16 mouse cellular contexts compared by ENCODE assay signal in the genomic region with DNA sequence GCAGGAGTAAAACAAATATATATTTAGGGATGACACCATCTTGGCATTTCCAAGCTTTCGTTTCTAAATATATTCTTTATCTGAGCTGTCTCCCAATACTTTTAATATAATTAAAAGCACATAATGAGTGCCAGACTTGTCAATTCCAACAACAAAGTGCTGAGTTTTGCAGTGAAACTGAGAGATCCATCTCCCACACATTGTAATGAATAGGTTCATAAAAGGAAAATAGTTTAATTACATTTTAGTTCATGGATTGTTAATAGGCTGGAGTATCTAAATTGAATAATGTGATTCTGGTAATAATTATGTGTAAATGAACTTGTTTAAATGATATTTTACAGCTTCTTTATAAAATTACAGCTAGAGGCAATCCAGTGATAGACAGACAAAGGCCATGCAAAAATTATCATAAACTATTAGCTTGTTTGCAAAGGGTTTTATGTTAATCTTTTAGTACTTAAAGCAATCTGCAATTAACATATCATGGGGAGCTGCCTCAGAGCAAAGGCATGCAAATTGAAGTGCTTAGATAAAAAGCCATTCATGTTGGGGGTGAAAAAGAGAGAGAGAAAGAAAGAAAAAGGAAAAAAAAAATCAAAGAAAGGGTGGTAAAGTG.
DNase-seq lines count a peak whose midpoint lies in the region; ATAC-seq lines count a peak whose summit lies in the region.
"Had no signal": no experiment of that assay in that cellular context is flagged by ENCODE, and none has a peak within 500 bp of the region (broad histone marks: within the 10 kb centered on the region; RNA-seq: fewer than 3 reads in every experiment).

No protein-coding gene starts in this region.

- no peak for DNase-seq in heart, embryonic 10.5 days (ENCODE audit: low spot score)
- no peak for DNase-seq in heart, postnatal 14 days
- DNase-seq in midbrain, embryonic 10.5 days (ENCODE audit: low spot score), result no peak
- DNase-seq in thymus, postnatal 0 days (ENCODE audit: low spot score), result no peak
- DNase-seq: adrenal gland, postnatal 25 days; gastrocnemius, postnatal 25 days; kidney, adult 18-20 months; liver, embryonic 13.5 days; right cerebral cortex, postnatal 25 days had no signal

- no peaks in the 10 kb centered on the region for H3K9me3 ChIP-seq in heart, embryonic 10.5 days
- H3K9me3 ChIP-seq in midbrain, embryonic 10.5 days (replicated peaks), result no peaks in the 10 kb centered on the region
- H3K9me3 ChIP-seq in midbrain, embryonic 13.5 days, result no peaks in the 10 kb centered on the region
- no peaks in the 10 kb centered on the region for H3K9me3 ChIP-seq in forebrain, embryonic 13.5 days (replicated peaks)
- H3K9me3 ChIP-seq in midbrain, embryonic 12.5 days, result no peaks in the 10 kb centered on the region
- H3K9me3 ChIP-seq: liver, embryonic 13.5 days had no signal

- no peak overlapping the region for H3K9ac ChIP-seq in midbrain, embryonic 13.5 days (replicated peaks)
- H3K9ac ChIP-seq in forebrain, embryonic 13.5 days, result no peak overlapping the region
- H3K9ac ChIP-seq in midbrain, embryonic 12.5 days (replicated peaks), result no peak overlapping the region
- H3K9ac ChIP-seq: liver, embryonic 13.5 days had no signal

- H3K27me3 ChIP-seq in heart, embryonic 10.5 days (ENCODE audit: insufficient read depth, poor library complexity, severe bottlenecking), result no peaks in the 10 kb centered on the region
- peaks cover 20% of the 10 kb centered on the region for H3K27me3 ChIP-seq in midbrain, embryonic 10.5 days (ENCODE audit: low read depth, poor library complexity, severe bottlenecking)
- H3K27me3 ChIP-seq in midbrain, embryonic 13.5 days, result peaks cover 32% of the 10 kb centered on the region
- peaks cover 74% of the 10 kb centered on the region for H3K27me3 ChIP-seq in forebrain, embryonic 13.5 days
- peaks cover 18% of the 10 kb centered on the region; the same call in 1 of the 2 replicates for H3K27me3 ChIP-seq in midbrain, embryonic 12.5 days
- H3K27me3 ChIP-seq: liver, embryonic 13.5 days had no signal

- H3K4me1 ChIP-seq in heart, embryonic 10.5 days, result peaks cover 13% of the 10 kb centered on the region
- peaks cover 25% of the 10 kb centered on the region for H3K4me1 ChIP-seq in midbrain, embryonic 10.5 days
- H3K4me1 ChIP-seq in midbrain, embryonic 13.5 days (replicated peaks), result peaks cover 19% of the 10 kb centered on the region
- peaks cover 21% of the 10 kb centered on the region for H3K4me1 ChIP-seq in forebrain, embryonic 13.5 days
- H3K4me1 ChIP-seq in midbrain, embryonic 12.5 days, result peaks cover 20% of the 10 kb centered on the region
- H3K4me1 ChIP-seq: liver, embryonic 13.5 days had no signal

- H3K36me3 ChIP-seq in heart, embryonic 10.5 days, result no peaks in the 10 kb centered on the region
- H3K36me3 ChIP-seq in midbrain, embryonic 10.5 days, result no peaks in the 10 kb centered on the region
- no peaks in the 10 kb centered on the region for H3K36me3 ChIP-seq in midbrain, embryonic 13.5 days
- H3K36me3 ChIP-seq in forebrain, embryonic 13.5 days (ENCODE audit: poor library complexity, severe bottlenecking), result no peaks in the 10 kb centered on the region
- no peaks in the 10 kb centered on the region for H3K36me3 ChIP-seq in midbrain, embryonic 12.5 days
- H3K36me3 ChIP-seq: liver, embryonic 13.5 days had no signal

- no peak overlapping the region for H3K4me3 ChIP-seq in heart, embryonic 10.5 days
- no peak overlapping the region for H3K4me3 ChIP-seq in midbrain, embryonic 10.5 days
- no peak overlapping the region for H3K4me3 ChIP-seq in midbrain, embryonic 13.5 days (replicated peaks)
- H3K4me3 ChIP-seq in forebrain, embryonic 13.5 days, result no peak overlapping the region
- no peak overlapping the region for H3K4me3 ChIP-seq in midbrain, embryonic 12.5 days
- H3K4me3 ChIP-seq: left cerebral cortex, adult 2 months; liver, embryonic 13.5 days; myocyte had no signal

- no peak for ATAC-seq in midbrain, embryonic 13.5 days
- ATAC-seq in forebrain, embryonic 13.5 days, result peak; percentile 86
- peak; percentile 56 for ATAC-seq in midbrain, embryonic 12.5 days (ENCODE audit: low FRiP score, low read depth)
- ATAC-seq in frontal cortex, adult (ENCODE audit: low TSS enrichment), result no peak
- ATAC-seq: activated CD4-positive, CD25-positive, alpha-beta regulatory T cell, adult 4 months had no signal

- intact Hi-C loops in heart, postnatal 14 days (cut with DNase I), result no loop called here

- no peak overlapping the region for H3K4me2 ChIP-seq in midbrain, embryonic 13.5 days (replicated peaks)
- no peak overlapping the region for H3K4me2 ChIP-seq in forebrain, embryonic 13.5 days
- peak overlapping the region; percentile 26; the same call in 1 of the 2 replicates for H3K4me2 ChIP-seq in midbrain, embryonic 12.5 days (replicated peaks)
- H3K4me2 ChIP-seq: liver, embryonic 13.5 days had no signal

- H3K27ac ChIP-seq in heart, embryonic 10.5 days, result peak overlapping the region; percentile 71; the same call in 1 of the 2 replicates
- H3K27ac ChIP-seq in midbrain, embryonic 10.5 days (replicated peaks), result peak overlapping the region; percentile 82
- H3K27ac ChIP-seq in midbrain, embryonic 13.5 days, result no peak overlapping the region
- no peak overlapping the region for H3K27ac ChIP-seq in forebrain, embryonic 13.5 days
- H3K27ac ChIP-seq in midbrain, embryonic 12.5 days (replicated peaks), result no peak overlapping the region; the same call in 1 of the 2 replicates
- H3K27ac ChIP-seq: left cerebral cortex, adult 2 months; liver, embryonic 13.5 days had no signal

- 41% methylated on average over 1 of the region's 1 CpGs for WGBS in heart, embryonic 10.5 days
- 50% methylated on average over 1 of the region's 1 CpGs for WGBS in midbrain, embryonic 10.5 days
- 45% methylated on average over 1 of the region's 1 CpGs for WGBS in midbrain, embryonic 13.5 days
- WGBS in forebrain, embryonic 13.5 days, result 24% methylated on average over 1 of the region's 1 CpGs
- 51% methylated on average over 1 of the region's 1 CpGs for WGBS in midbrain, embryonic 12.5 days

Comparison
In these comparisons a context has a peak if more than half of its experiments do, and no peak if none do; other contexts are left out.
1. H3K27ac ChIP-seq: peak in heart, embryonic 10.5 days (single experiment) and midbrain, embryonic 10.5 days (single experiment); none in midbrain, embryonic 13.5 days (single experiment), forebrain, embryonic 13.5 days (single experiment) and midbrain, embryonic 12.5 days (single experiment).
2. ATAC-seq: peak in forebrain, embryonic 13.5 days (single experiment) and midbrain, embryonic 12.5 days (single experiment); none in midbrain, embryonic 13.5 days (single experiment) and frontal cortex, adult (single experiment).